17 mouse cellular contexts compared by ENCODE assay signal in the genomic region with DNA sequence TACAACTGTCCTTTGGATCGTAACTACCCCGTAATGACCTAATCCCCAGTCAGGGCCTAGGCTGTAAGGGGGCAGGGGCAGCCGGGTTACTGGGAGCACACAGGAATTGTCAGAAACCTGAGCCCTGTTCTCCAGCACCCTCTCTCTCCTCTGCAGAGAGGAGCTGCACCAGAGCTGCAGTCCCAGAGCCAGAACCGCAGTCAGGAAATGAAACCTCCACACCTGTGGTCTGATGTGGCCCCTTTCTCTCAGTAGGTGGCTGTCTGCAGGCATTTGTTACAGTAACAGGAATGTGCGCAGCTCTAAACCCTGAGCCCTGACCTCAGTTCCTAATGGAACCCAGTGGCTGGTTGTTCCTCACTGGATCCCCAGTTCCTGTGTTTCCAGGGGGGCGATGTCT. TPM values are rescaled to one million over a fixed set of nuclear protein-coding genes. Genes with fewer than 3 reads are reported as not detected.
DNase-seq lines count a peak whose midpoint lies in the region; ATAC-seq and TF ChIP-seq lines count a peak whose summit lies in the region.
"Had no signal": no experiment of that assay in that cellular context is flagged by ENCODE, and none has a peak within 500 bp of the region (broad histone marks: within the 10 kb centered on the region; RNA-seq: fewer than 3 reads in every experiment).

No protein-coding gene starts in this region.

- peak; percentile 34 for DNase-seq in liver, adult 2 months (ENCODE audit: extremely low read depth, low read depth, low spot score)
- no peak for DNase-seq in liver
- DNase-seq in limb, embryonic 14.5 days (ENCODE audit: low spot score) = no peak
- peak; percentile 52 for DNase-seq in thymus, postnatal 25 days
- no peak for DNase-seq in lung, postnatal 25 days (ENCODE audit: low spot score)
- no peak for DNase-seq in layer of hippocampus, postnatal 10 days (ENCODE audit: low spot score in 2 of 2)
- DNase-seq: B cell, adult 2 months; cerebellum, adult 8-10 months; gastrocnemius, postnatal 14 days; kidney, postnatal 4 days; midbrain, embryonic 14.5 days; right cerebral cortex, postnatal 14 days had no signal

- H3K79me2 ChIP-seq in liver, adult 2 months (ENCODE audit: control insufficient read depth, insufficient read depth, low read length) = no peaks in the 10 kb centered on the region

- no peak overlapping the region for H3K4me2 ChIP-seq in limb, embryonic 14.5 days (replicated peaks; ENCODE audit: low read depth, low read length, severe bottlenecking)
- H3K4me2 ChIP-seq: forebrain, embryonic 13.5 days; heart, embryonic 13.5 days had no signal

- no peaks in the 10 kb centered on the region for H3K27me3 ChIP-seq in liver, adult 2 months (ENCODE audit: control insufficient read depth, insufficient read depth, low read length)
- no peaks in the 10 kb centered on the region for H3K27me3 ChIP-seq in limb, embryonic 14.5 days (ENCODE audit: control insufficient read depth, insufficient read depth, low read length)
- H3K27me3 ChIP-seq: forebrain, embryonic 13.5 days had no signal

- no peak overlapping the region for H3K4me3 ChIP-seq in liver, adult 2 months (ENCODE audit: insufficient read depth, low read depth, low read length)
- no peak overlapping the region for H3K4me3 ChIP-seq in limb, embryonic 14.5 days (replicated peaks; ENCODE audit: low read length)
- H3K4me3 ChIP-seq: forebrain, embryonic 13.5 days; heart, embryonic 13.5 days had no signal

- H3K9me3 ChIP-seq in limb, embryonic 14.5 days (ENCODE audit: control insufficient read depth, low read length) = no peaks in the 10 kb centered on the region
- H3K9me3 ChIP-seq: forebrain, embryonic 13.5 days; heart, embryonic 13.5 days had no signal

- H3K36me3 ChIP-seq in liver, adult 2 months (ENCODE audit: control insufficient read depth, insufficient read depth, low read length) = no peaks in the 10 kb centered on the region
- H3K36me3 ChIP-seq in limb, embryonic 14.5 days (ENCODE audit: control insufficient read depth, insufficient read depth, low read length) = no peaks in the 10 kb centered on the region
- H3K36me3 ChIP-seq: heart, embryonic 13.5 days had no signal

- 70% methylated on average over 6 of the region's 6 CpGs for WGBS in liver, adult 2 months
- WGBS in limb, embryonic 14.5 days = 22% methylated on average over 6 of the region's 6 CpGs

- TF ChIP-seq CTCF in liver, adult 2 months (IDR thresholded peaks at IDR 0.05; ENCODE audit: low read depth, low read length) = no peak

- no peak overlapping the region for H3K9ac ChIP-seq in liver, adult 2 months (ENCODE audit: low read depth, low read length)
- H3K9ac ChIP-seq in limb, embryonic 14.5 days (ENCODE audit: low read depth, low read length, severe bottlenecking) = no peak overlapping the region
- H3K9ac ChIP-seq: forebrain, embryonic 13.5 days; heart, embryonic 13.5 days had no signal

- H3K4me1 ChIP-seq in liver, adult 2 months (ENCODE audit: control insufficient read depth, insufficient read depth, low read length) = peaks cover 5% of the 10 kb centered on the region
- 0 out of 2 replicates have a peak, but pooled peaks cover 3% of the 10 kb centered on the region for H3K4me1 ChIP-seq in limb, embryonic 14.5 days (ENCODE audit: control insufficient read depth, insufficient read depth, low read length)
- H3K4me1 ChIP-seq: heart, embryonic 13.5 days had no signal

- TF ChIP-seq POLR2A in liver, adult 2 months (IDR thresholded peaks at IDR 0.05; ENCODE audit: extremely low read depth, insufficient read depth, low read length) = no peak
- TF ChIP-seq POLR2A in limb, embryonic 14.5 days (IDR thresholded peaks at IDR 0.05; ENCODE audit: borderline replicate concordance, extremely low read depth, insufficient read depth, insufficient read length) = no peak

- H3K27ac ChIP-seq in liver, adult 2 months (replicated peaks; ENCODE audit: insufficient read depth, low read depth, low read length) = no peak overlapping the region
- no peak overlapping the region for H3K27ac ChIP-seq in limb, embryonic 14.5 days (replicated peaks; ENCODE audit: low read depth, low read length)
- H3K27ac ChIP-seq: forebrain, embryonic 13.5 days; heart, embryonic 13.5 days; hindbrain, postnatal 0 days had no signal

- peak; percentile 76 for ATAC-seq in activated CD4-positive, CD25-positive, alpha-beta regulatory T cell, adult 4 months
- peak; percentile 41; the same call in 1 of the 2 replicates for ATAC-seq in limb, embryonic 14.5 days (ENCODE audit: low FRiP score, low read depth)
- no peak for ATAC-seq in erythroid progenitor cell, adult 5-6 weeks (replicated peaks; ENCODE audit: low FRiP score, poor library complexity, severe bottlenecking)
- ATAC-seq: forebrain, embryonic 13.5 days; hindbrain, postnatal 0 days had no signal

RNA-seq across cellular contexts. Expression of gene Abcc4, which starts 32.5 kb away (rescaled TPM):
- 3.0 and 5.2 TPM in 2 replicates for total RNA-seq in liver, adult 2 months (2014; rRNA removed)
- polyA plus RNA-seq in liver, adult 2 months (2012; rRNA removed) = 0.89 and 1.5 TPM in 2 replicates
- polyA plus RNA-seq in activated CD4-positive, CD25-positive, alpha-beta regulatory T cell, adult 4 months (2017; shearing (Covaris generic)) = 1 to 10 TPM; 8.8 to 9.8 TPM
- polyA plus RNA-seq in limb, embryonic 14.5 days (2012; rRNA removed) = 1.3 and 2.1 TPM in 2 replicates
- polyA plus RNA-seq in limb, embryonic 14.5 days (2014; fragmentation: Nextera tagmentation; extraction: Ambion mirVana) = 2.1 and 2.2 TPM in 2 replicates
- 16.3 and 17.7 TPM in 2 replicates for total RNA-seq in erythroid progenitor cell, adult 5-6 weeks (2015; ENCODE audit: low replicate concordance)
- total RNA-seq in erythroid progenitor cell, adult 5-6 weeks (2017; ENCODE audit: low replicate concordance) = 14.5 and 17.5 TPM in 2 replicates
- total RNA-seq in layer of hippocampus, postnatal 10 days (2021) = 1 to 10 TPM; 7.4 to 7.7 TPM

Comparison
In these comparisons a context has a peak if more than half of its experiments do, and no peak if none do; other contexts are left out.
1. DNase-seq: peak in liver, adult 2 months (single experiment) and thymus, postnatal 25 days (single experiment); none in liver (single experiment), limb, embryonic 14.5 days (single experiment), lung, postnatal 25 days (single experiment) and layer of hippocampus, postnatal 10 days (0 of 2).